Mouse (Mus musculus): ENCODE data around the gene Zeb2. TPM values are rescaled to one million over a fixed set of nuclear protein-coding genes. Genes with fewer than 3 reads are reported as not detected.

The Zeb2 gene
- under 1 TPM; 0.71 to 0.83 TPM for polyA plus RNA-seq (2017; shearing (Covaris generic))

- peak; percentile 47 for ATAC-seq
These were observed at the start of gene Zeb2 for GRCm38 (mm10) chr2:45117087-45117561. Gene Zeb2, minus strand, starts transcription at chr2:45117395.

GRCm38 (mm10) chr2:45158785-45159184, 41.6 kb upstream of the Zeb2 start:
- no peak for ATAC-seq

- no peak for ATAC-seq
These were observed 41.2 kb upstream of the Zeb2 start for GRCm38 (mm10) chr2:45158351-45158782.

GRCm38 (mm10) chr2:45153315-45153714, 36.1 kb upstream of the Zeb2 start:
- ATAC-seq = no peak

- no peak for ATAC-seq
These were observed 26.0 kb upstream of the Zeb2 start for GRCm38 (mm10) chr2:45143162-45143561.

GRCm38 (mm10) chr2:45138906-45139305, 21.7 kb upstream of the Zeb2 start:
- ATAC-seq = peak; percentile 54

- no peak for ATAC-seq
These were observed 19.6 kb upstream of the Zeb2 start for GRCm38 (mm10) chr2:45136783-45137182.

GRCm38 (mm10) chr2:45133225-45133624, 16.0 kb upstream of the Zeb2 start:
- ATAC-seq = no peak

GRCm38 (mm10) chr2:45130461-45131156, 13.4 kb upstream of the Zeb2 start:
- ATAC-seq = no peak

- no peak for ATAC-seq
These were observed 12.4 kb upstream of the Zeb2 start for GRCm38 (mm10) chr2:45129556-45129955.

GRCm38 (mm10) chr2:45128696-45129095, 11.5 kb upstream of the Zeb2 start:
- no peak for ATAC-seq

GRCm38 (mm10) chr2:45126401-45126800, 9.2 kb upstream of the Zeb2 start:
- ATAC-seq = no peak

- ATAC-seq = no peak
These were observed 8.0 kb upstream of the Zeb2 start for GRCm38 (mm10) chr2:45125181-45125580.

- ATAC-seq = no peak
These were observed 6.3 kb upstream of the Zeb2 start for GRCm38 (mm10) chr2:45123490-45123889.

- ATAC-seq = no peak
These were observed 926 bp upstream of the Zeb2 start for GRCm38 (mm10) chr2:45118121-45118520.

- no peak for ATAC-seq
These were observed 397 bp upstream of the Zeb2 start for GRCm38 (mm10) chr2:45117592-45117991.

- peak; percentile 17 for ATAC-seq
These were observed 617 bp downstream of the Zeb2 start for GRCm38 (mm10) chr2:45116531-45117024.

- no peak for ATAC-seq
These were observed 1.3 kb downstream of the Zeb2 start for GRCm38 (mm10) chr2:45115720-45116495.

GRCm38 (mm10) chr2:45115211-45115610, 2.0 kb downstream of the Zeb2 start:
- no peak for ATAC-seq

GRCm38 (mm10) chr2:45114596-45114995, 2.6 kb downstream of the Zeb2 start:
- ATAC-seq = no peak

GRCm38 (mm10) chr2:45113912-45114311, 3.3 kb downstream of the Zeb2 start:
- ATAC-seq = no peak

- ATAC-seq = no peak
These were observed 4.1 kb downstream of the Zeb2 start for GRCm38 (mm10) chr2:45112891-45113683.
